Mouse (Mus musculus) WW6 (cell line): ENCODE data around the gene Rasgrf1.
"Not testable (repeated sequence)": the region's sequence is repeated elsewhere in the genome, so short reads cannot be mapped to it uniquely, and the experiment has no call there.

ENCODE experiments used
- DNase-seq: peaks from one replicate; pipeline ENCODE4 v3.0.0-alpha.2; 2013; ENCODE audit warnings: low read depth, low spot score

Rasgrf1 gene

GRCm38 (mm10) chr9:90035794-90036193, 126.1 kb downstream of the Rasgrf1 start:
- DNase-seq, result no peak

- DNase-seq, result no peak
These were observed 126.6 kb downstream of the Rasgrf1 start for GRCm38 (mm10) chr9:90036313-90036712.

- no peak for DNase-seq
These were observed 128.8 kb downstream of the Rasgrf1 start for GRCm38 (mm10) chr9:90038535-90038934.

- no peak for DNase-seq
These were observed 131.2 kb downstream of the Rasgrf1 start for GRCm38 (mm10) chr9:90040916-90041315.

GRCm38 (mm10) chr9:90041556-90041955, 131.8 kb downstream of the Rasgrf1 start:
- no peak for DNase-seq

- DNase-seq, result not testable (repeated sequence)
These were observed 133.2 kb downstream of the Rasgrf1 start for GRCm38 (mm10) chr9:90042906-90043305.

GRCm38 (mm10) chr9:90045191-90045590, 135.5 kb downstream of the Rasgrf1 start:
- no peak for DNase-seq

- no peak for DNase-seq
These were observed 138.4 kb downstream of the Rasgrf1 start for GRCm38 (mm10) chr9:90047937-90048627.

GRCm38 (mm10) chr9:90053852-90054251, 144.1 kb downstream of the Rasgrf1 start, which contains the start of gene Ctsh:
Ctsh (plus strand) TSS chr9:90054152.
- no peak for DNase-seq

- DNase-seq, result peak; percentile 20
These were observed 144.8 kb downstream of the Rasgrf1 start for GRCm38 (mm10) chr9:90054371-90055145.

GRCm38 (mm10) chr9:90055409-90055808, 145.7 kb downstream of the Rasgrf1 start:
- DNase-seq, result no peak

- DNase-seq, result no peak
These were observed 146.2 kb downstream of the Rasgrf1 start for GRCm38 (mm10) chr9:90055911-90056310.

GRCm38 (mm10) chr9:90056716-90057115, 147.0 kb downstream of the Rasgrf1 start:
- DNase-seq, result no peak

- no peak for DNase-seq
These were observed 150.3 kb downstream of the Rasgrf1 start for GRCm38 (mm10) chr9:90059828-90060573.

- no peak for DNase-seq
These were observed 150.8 kb downstream of the Rasgrf1 start for GRCm38 (mm10) chr9:90060574-90060875.

- not testable (repeated sequence) for DNase-seq
These were observed 151.2 kb downstream of the Rasgrf1 start for GRCm38 (mm10) chr9:90060932-90061331.

GRCm38 (mm10) chr9:90067341-90067740, 157.6 kb downstream of the Rasgrf1 start:
- no peak for DNase-seq

- DNase-seq, result no peak
These were observed 159.1 kb downstream of the Rasgrf1 start for GRCm38 (mm10) chr9:90068786-90069185.

- DNase-seq, result no peak
These were observed 159.8 kb downstream of the Rasgrf1 start for GRCm38 (mm10) chr9:90069485-90069884.

GRCm38 (mm10) chr9:90070174-90070573, 160.5 kb downstream of the Rasgrf1 start:
- no peak for DNase-seq

- no peak for DNase-seq
These were observed 165.6 kb downstream of the Rasgrf1 start for GRCm38 (mm10) chr9:90075336-90075735.

- DNase-seq, result no peak
These were observed 166.4 kb downstream of the Rasgrf1 start for GRCm38 (mm10) chr9:90076131-90076530.
